Mouse (Mus musculus): ENCODE data around the gene Dda1. TPM values are rescaled to one million over a fixed set of nuclear protein-coding genes. Genes with fewer than 3 reads are reported as not detected.

Dda1 gene
- polyA plus RNA-seq (2014; fragmentation: Illumina TruSeq; extraction: RNeasy Lipid Tissue Mini Kit (QIAGEN cat#74804); ENCODE audit: low replicate concordance): 2.4 TPM

DNA sequence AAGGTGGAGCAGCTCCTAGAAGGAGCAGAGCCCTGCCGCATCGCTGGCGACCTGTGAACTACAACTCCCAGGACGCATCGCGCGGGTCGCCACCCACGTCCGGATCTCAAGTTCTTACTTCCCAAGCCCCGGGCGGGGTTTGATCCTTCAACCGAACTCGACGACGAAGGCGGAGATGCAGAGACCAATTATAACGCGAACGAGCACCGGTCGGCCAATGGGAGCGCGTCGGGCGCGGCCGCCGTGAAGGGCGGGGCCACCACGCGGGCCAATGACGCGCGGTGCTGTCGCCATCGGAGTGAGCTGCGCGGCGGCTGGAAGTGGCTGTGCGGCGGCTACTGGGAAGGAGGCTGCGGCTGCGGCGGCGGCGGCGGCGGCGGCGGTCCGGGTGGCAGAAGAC lies at the start of gene Dda1:
Gene Dda1 (plus strand): TSS at position 284 of the 400 bp plus-strand sequence.

DNA sequence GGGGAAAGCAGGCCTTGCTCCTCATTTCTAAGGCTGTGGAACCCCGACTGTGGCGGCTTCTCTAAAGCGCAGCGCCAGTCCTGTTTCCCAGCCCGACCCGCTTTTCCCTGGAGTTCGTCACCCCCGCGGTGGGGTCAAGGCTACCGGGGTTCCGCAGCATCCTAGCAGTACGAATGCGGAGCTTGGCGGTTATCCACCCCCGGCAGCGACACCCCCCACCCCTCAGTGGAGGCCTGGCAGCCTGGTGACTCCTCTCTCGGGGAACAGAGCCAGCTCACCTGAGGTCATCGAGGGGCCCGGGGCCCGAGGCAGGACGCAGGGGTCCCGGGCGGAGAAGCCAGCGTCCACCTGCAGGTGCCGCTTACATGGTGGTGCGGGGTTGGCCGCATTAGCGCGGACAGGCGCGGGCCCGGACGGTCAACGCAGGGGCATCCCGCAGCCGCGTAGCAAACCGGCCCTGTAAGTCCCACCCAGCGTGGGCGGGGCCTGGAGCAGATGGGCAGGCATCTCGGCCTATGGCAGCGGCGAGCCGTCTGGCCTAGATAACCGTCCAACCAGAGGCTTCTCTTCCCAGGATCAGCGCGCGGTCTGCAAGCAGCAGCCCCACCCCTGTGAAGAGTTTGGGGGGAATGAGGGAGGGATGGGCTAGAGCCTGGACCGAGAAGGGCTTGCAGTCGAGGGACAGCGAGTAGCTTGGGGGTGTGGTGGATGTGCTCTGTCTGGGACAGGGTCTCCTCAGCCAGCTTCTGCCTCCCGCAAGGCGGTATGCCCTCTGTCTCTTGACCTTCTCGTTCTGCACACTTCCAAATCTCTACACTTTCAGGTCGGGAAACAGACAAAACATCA lies 5.6 kb upstream of the Dda1 start, which contains the start of gene Abhd8:
Gene Abhd8 (minus strand): TSS at position 468 of the 846 bp plus-strand sequence.

DNA sequence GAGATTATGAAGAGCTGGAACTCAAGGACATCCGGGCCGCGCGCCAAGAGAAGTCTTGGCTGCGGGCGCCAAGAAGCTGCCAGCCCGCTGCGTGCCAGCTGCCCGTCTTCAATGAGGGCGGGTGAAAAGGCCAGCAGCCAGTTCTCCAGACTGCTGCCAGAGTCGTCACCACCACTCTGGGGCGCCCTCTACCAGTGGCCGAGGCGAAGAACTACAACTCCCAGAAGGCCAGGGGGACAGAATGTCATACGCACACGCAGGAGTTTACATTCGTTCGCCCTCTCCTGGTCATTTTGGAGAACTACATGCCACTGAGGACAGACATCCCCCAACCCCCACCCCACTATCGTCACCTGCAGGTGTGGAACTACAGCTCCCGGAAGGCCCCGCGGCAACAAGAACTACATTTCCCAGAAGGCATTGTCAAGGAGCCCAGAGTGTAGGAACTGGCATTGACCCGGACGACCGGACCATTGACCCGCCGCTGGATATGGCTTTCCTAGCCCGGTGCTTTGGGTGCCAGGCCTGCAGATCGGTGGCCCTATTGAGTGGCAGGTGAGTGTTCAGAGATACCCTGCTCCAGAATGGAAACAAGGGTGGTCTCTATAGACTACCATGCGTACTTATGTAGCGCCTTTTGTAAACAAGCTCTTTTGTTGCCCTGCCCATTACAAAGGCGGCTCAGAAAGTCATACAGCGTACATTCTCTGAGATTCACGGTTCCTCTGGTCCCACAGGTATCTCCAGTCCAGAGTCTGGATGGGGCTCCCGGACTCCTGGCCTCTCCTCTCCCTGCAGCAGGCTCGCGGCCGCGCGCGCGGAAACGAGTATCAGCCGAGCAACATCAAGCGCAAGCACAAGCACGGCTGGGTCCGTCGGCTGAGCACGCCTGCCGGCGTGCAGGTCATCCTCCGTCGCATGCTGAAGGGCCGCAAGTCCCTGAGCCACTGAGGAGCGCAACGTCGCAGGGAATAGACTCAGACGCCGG lies 4.2 kb upstream of the Dda1 start, which contains the start of gene Mrpl34:
Gene Mrpl34 (plus strand): TSS at position 447 of the 988 bp plus-strand sequence.

DNA sequence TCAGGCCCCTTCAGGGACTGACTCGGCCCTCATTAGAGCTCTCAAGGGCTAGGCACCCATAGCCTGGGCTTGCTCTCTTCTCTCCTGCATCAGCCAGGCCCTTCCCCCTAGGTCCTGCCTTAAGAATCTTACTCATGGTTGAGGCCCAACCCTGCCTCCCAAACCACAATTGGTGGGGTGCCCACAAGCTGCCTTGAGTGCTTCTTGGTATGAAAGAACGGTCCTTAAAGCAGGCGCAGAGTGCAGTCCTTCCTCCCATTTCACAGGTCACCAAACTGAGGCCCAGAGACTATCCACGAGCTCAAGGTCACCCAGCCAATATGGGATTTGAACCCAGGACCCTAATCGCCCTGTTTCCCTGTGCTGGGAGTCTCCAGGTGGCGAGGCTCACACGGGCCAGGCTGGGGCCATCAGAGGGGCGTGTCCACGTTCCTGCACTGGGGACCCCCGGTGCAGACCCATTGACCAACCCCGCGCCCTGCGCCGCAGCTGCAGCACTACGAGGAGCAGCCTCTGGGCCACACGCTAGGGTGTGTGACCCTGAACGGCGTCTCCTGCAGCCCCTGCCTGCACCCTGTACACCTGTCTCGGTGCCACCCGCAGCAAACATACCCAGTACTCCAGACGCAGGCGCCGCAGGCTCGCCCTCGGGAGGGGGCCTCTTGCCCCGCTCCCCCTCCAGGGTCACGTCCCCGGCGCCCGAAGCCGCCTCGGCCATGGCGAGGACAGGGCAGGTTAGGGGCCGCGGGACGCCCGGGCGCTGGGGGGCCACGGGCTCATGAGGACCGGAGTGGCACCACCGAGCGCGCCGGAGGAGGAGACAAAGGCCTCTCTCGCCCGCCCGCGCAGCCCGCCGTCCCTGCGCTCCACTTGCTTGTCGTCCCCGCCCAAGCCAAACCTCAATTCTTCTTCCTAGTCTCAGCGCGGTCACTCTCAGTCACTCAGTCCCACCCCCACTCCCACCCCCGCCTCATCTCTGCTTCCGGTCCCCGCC lies 16.4 kb downstream of the Dda1 start, which contains the start of gene Ano8:
Gene Ano8 (minus strand): TSS at position 822 of the 994 bp plus-strand sequence.

DNA sequence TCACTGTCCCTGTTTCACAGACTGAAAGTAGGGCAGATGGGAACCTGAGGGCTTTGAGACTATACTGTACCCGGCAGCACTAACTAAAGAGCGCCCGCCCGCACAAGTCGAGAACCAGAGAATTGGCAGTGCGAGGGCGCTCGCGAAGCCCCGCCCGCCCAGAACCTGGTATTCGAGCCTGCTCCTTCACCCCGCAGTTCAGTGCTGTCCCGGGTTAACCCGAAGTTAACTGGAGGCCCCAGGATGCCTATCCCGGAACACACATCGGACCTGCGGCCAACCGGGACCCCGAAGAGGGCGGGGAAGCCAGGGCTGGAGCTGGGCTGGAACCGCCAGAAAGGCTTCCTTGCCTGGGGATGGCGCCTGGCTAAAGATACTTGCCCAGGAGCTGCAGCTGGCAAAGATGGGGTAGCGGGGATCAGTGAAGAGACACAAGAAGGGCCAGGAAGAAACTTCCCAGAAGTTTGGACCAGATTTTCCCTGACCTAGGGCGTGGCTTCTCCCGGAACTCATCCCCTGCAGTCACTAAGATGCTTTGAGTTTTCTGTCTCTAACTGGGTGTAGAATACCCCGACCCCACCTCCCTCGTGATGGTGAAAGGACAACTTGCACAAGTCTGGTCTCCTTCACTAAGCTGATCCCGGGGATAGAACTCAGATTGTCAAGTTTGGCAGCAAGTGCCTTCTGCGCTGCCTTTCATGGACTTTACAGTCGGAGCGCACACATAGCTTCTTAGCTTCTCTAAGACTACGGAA lies 18.9 kb downstream of the Dda1 start, which contains the start of gene Gtpbp3:
Gene Gtpbp3 (plus strand): TSS at position 413 of the 755 bp plus-strand sequence.

DNA sequence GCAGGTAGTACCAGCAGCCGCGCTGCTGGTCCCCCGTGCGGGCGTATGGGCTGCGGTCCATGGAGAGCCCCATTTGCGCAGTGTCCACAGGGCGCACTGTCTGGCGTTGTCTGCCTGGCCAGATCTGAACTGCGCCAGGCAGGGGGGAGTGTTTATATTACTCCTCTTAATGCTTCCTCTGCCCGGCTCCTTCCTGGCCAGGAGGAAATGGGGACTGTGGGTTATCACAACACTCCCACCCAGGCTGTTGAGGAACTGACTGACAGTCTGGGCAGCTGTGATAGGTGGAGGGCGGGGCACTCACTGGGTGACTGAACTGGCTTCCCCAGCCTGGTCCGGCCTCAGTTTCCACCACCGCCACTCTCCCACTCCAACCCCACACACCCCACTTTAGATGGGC lies 42.6 kb downstream of the Dda1 start, which contains the start of gene Plvap:
Gene Plvap (minus strand): TSS at position 109 of the 400 bp plus-strand sequence.

DNA sequence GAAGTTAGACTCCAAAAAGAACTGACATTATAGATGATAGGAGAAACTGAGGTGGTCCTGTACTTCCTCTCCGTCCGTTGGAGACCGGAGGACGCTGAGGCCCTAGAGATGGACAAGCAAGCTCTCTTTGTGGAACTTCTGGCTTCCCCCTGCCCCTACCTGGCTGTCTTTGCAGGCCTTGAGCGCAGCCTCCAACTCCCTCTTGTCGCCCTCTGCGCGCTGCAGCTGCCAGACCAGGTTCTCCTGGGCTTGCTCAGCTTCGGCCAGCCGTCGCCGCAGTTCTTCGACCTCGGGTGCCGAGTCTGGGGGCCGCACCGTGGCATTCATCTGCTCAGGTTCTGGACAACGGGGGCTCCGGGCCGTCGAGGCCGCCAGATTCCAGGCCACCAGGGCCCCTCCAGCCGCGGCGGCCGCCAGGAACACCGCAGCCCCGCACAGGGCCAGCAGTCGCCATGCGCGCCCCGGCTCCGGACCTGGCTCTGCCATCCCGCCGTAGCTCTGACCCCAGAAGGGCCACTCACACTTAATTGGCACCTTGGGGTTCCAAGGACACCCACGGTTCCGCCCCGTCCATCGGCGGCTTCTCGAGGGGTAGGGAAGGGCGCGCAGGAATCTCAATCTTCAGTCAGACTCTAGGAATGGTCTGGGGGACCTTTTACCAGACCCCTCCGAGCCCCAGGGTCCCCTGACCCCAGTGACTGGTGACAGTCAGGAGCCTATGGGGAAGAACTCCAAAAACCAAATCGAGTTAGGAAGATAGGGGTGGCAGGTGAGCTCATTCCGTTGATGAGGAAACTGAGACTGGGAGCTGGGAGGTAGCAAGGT lies 56.4 kb downstream of the Dda1 start, which contains the start of gene Ccdc194:
Gene Ccdc194 (minus strand): TSS at position 486 of the 825 bp plus-strand sequence.

Other genes with a start within 250 kb of the Dda1 start
- 1.4 TPM for gene Myo9b, start 196.5 kb upstream of the Dda1 start, polyA plus RNA-seq (2014; fragmentation: Illumina TruSeq; extraction: RNeasy Lipid Tissue Mini Kit (QIAGEN cat#74804); ENCODE audit: low replicate concordance)
- gene Haus8, start 196.3 kb upstream of the Dda1 start, polyA plus RNA-seq (2014; fragmentation: Illumina TruSeq; extraction: RNeasy Lipid Tissue Mini Kit (QIAGEN cat#74804); ENCODE audit: low replicate concordance): 1.0 TPM
- gene Use1, start 102.4 kb upstream of the Dda1 start, polyA plus RNA-seq (2014; fragmentation: Illumina TruSeq; extraction: RNeasy Lipid Tissue Mini Kit (QIAGEN cat#74804); ENCODE audit: low replicate concordance): 0.78 TPM
- gene Ocel1, start 97.9 kb upstream of the Dda1 start, polyA plus RNA-seq (2014; fragmentation: Illumina TruSeq; extraction: RNeasy Lipid Tissue Mini Kit (QIAGEN cat#74804); ENCODE audit: low replicate concordance): 1.7 TPM
- 1.4 TPM for gene Nr2f6, start 87.2 kb upstream of the Dda1 start, polyA plus RNA-seq (2014; fragmentation: Illumina TruSeq; extraction: RNeasy Lipid Tissue Mini Kit (QIAGEN cat#74804); ENCODE audit: low replicate concordance)
- gene Ushbp1, start 73.4 kb upstream of the Dda1 start, polyA plus RNA-seq (2014; fragmentation: Illumina TruSeq; extraction: RNeasy Lipid Tissue Mini Kit (QIAGEN cat#74804); ENCODE audit: low replicate concordance): 0.63 TPM
- gene Babam1, start 72.3 kb upstream of the Dda1 start, polyA plus RNA-seq (2014; fragmentation: Illumina TruSeq; extraction: RNeasy Lipid Tissue Mini Kit (QIAGEN cat#74804); ENCODE audit: low replicate concordance): 8.0 TPM
- 2.5 TPM for gene Ankle1, start 63.2 kb upstream of the Dda1 start, polyA plus RNA-seq (2014; fragmentation: Illumina TruSeq; extraction: RNeasy Lipid Tissue Mini Kit (QIAGEN cat#74804); ENCODE audit: low replicate concordance)
- gene Abhd8, start 5.5 kb upstream of the Dda1 start, polyA plus RNA-seq (2014; fragmentation: Illumina TruSeq; extraction: RNeasy Lipid Tissue Mini Kit (QIAGEN cat#74804); ENCODE audit: low replicate concordance): not detected
- gene Mrpl34, start 4.2 kb upstream of the Dda1 start, polyA plus RNA-seq (2014; fragmentation: Illumina TruSeq; extraction: RNeasy Lipid Tissue Mini Kit (QIAGEN cat#74804); ENCODE audit: low replicate concordance): 9.5 TPM
- 1.2 TPM for gene Ano8, start 16.8 kb downstream of the Dda1 start, polyA plus RNA-seq (2014; fragmentation: Illumina TruSeq; extraction: RNeasy Lipid Tissue Mini Kit (QIAGEN cat#74804); ENCODE audit: low replicate concordance)
- 1.7 TPM for gene Gtpbp3, start 18.9 kb downstream of the Dda1 start, polyA plus RNA-seq (2014; fragmentation: Illumina TruSeq; extraction: RNeasy Lipid Tissue Mini Kit (QIAGEN cat#74804); ENCODE audit: low replicate concordance)
- 1.4 TPM for gene Plvap, start 42.6 kb downstream of the Dda1 start, polyA plus RNA-seq (2014; fragmentation: Illumina TruSeq; extraction: RNeasy Lipid Tissue Mini Kit (QIAGEN cat#74804); ENCODE audit: low replicate concordance)
- not detected for gene Ccdc194, start 56.5 kb downstream of the Dda1 start, polyA plus RNA-seq (2014; fragmentation: Illumina TruSeq; extraction: RNeasy Lipid Tissue Mini Kit (QIAGEN cat#74804); ENCODE audit: low replicate concordance)
- 0.82 TPM for gene Bst2, start 68.3 kb downstream of the Dda1 start, polyA plus RNA-seq (2014; fragmentation: Illumina TruSeq; extraction: RNeasy Lipid Tissue Mini Kit (QIAGEN cat#74804); ENCODE audit: low replicate concordance)
- gene Mvb12a, start 73.7 kb downstream of the Dda1 start, polyA plus RNA-seq (2014; fragmentation: Illumina TruSeq; extraction: RNeasy Lipid Tissue Mini Kit (QIAGEN cat#74804); ENCODE audit: low replicate concordance): 2.9 TPM
- not detected for gene Tmem221, start 89.7 kb downstream of the Dda1 start, polyA plus RNA-seq (2014; fragmentation: Illumina TruSeq; extraction: RNeasy Lipid Tissue Mini Kit (QIAGEN cat#74804); ENCODE audit: low replicate concordance)
- not detected for gene Nxnl1, start 97.4 kb downstream of the Dda1 start, polyA plus RNA-seq (2014; fragmentation: Illumina TruSeq; extraction: RNeasy Lipid Tissue Mini Kit (QIAGEN cat#74804); ENCODE audit: low replicate concordance)
- gene Slc27a1, start 99.7 kb downstream of the Dda1 start, polyA plus RNA-seq (2014; fragmentation: Illumina TruSeq; extraction: RNeasy Lipid Tissue Mini Kit (QIAGEN cat#74804); ENCODE audit: low replicate concordance): 0.41 TPM
- 0.59 TPM for gene Pgls, start 123.0 kb downstream of the Dda1 start, polyA plus RNA-seq (2014; fragmentation: Illumina TruSeq; extraction: RNeasy Lipid Tissue Mini Kit (QIAGEN cat#74804); ENCODE audit: low replicate concordance)
- 1.0 TPM for gene Fam129c, start 128.4 kb downstream of the Dda1 start, polyA plus RNA-seq (2014; fragmentation: Illumina TruSeq; extraction: RNeasy Lipid Tissue Mini Kit (QIAGEN cat#74804); ENCODE audit: low replicate concordance)
- gene Colgalt1, start 141.8 kb downstream of the Dda1 start, polyA plus RNA-seq (2014; fragmentation: Illumina TruSeq; extraction: RNeasy Lipid Tissue Mini Kit (QIAGEN cat#74804); ENCODE audit: low replicate concordance): 26.0 TPM
- gene Unc13a, start 202.6 kb downstream of the Dda1 start, polyA plus RNA-seq (2014; fragmentation: Illumina TruSeq; extraction: RNeasy Lipid Tissue Mini Kit (QIAGEN cat#74804); ENCODE audit: low replicate concordance): 0.04 TPM
- gene Jak3, start 207.1 kb downstream of the Dda1 start, polyA plus RNA-seq (2014; fragmentation: Illumina TruSeq; extraction: RNeasy Lipid Tissue Mini Kit (QIAGEN cat#74804); ENCODE audit: low replicate concordance): not detected
- not detected for gene Insl3, start 220.0 kb downstream of the Dda1 start, polyA plus RNA-seq (2014; fragmentation: Illumina TruSeq; extraction: RNeasy Lipid Tissue Mini Kit (QIAGEN cat#74804); ENCODE audit: low replicate concordance)
- gene B3gnt3, start 232.6 kb downstream of the Dda1 start, polyA plus RNA-seq (2014; fragmentation: Illumina TruSeq; extraction: RNeasy Lipid Tissue Mini Kit (QIAGEN cat#74804); ENCODE audit: low replicate concordance): 119 TPM